Comparison of ENCODE assay signal across 8 mouse cellular contexts in genomic region chr1:157449981-157450636, GRCm38 (mm10). TPM values are rescaled to one million over a fixed set of nuclear protein-coding genes. Genes with fewer than 3 reads are reported as not detected.
DNase-seq lines count a peak whose midpoint lies in the region; ATAC-seq lines count a peak whose summit lies in the region.

No protein-coding gene starts in this region.

- ATAC-seq in heart, embryonic 16.5 days (replicated peaks; ENCODE audit: extremely low read depth, insufficient read depth, low FRiP score) = peak; percentile 77

- no peaks in the 10 kb centered on the region for H3K36me3 ChIP-seq in heart, embryonic 16.5 days (ENCODE audit: control insufficient read depth, insufficient read depth)

- H3K4me1 ChIP-seq in heart, embryonic 16.5 days (ENCODE audit: control insufficient read depth, insufficient read depth, low read length) = peaks cover 12% of the 10 kb centered on the region

- H3K27ac ChIP-seq in heart, embryonic 16.5 days (ENCODE audit: low read length) = peak overlapping the region; percentile 80

- H3K4me2 ChIP-seq in heart, embryonic 16.5 days (ENCODE audit: low read depth, low read length) = peak overlapping the region; percentile 73

- no peaks in the 10 kb centered on the region for H3K9me3 ChIP-seq in heart, embryonic 16.5 days (replicated peaks; ENCODE audit: control insufficient read depth, low read length)

- peak overlapping the region; percentile 39 for H3K4me3 ChIP-seq in heart, embryonic 16.5 days (ENCODE audit: low read length)

- H3K27me3 ChIP-seq in heart, embryonic 16.5 days (ENCODE audit: control insufficient read depth, insufficient read depth, low read length) = no peaks in the 10 kb centered on the region

- peak overlapping the region; percentile 62 for H3K9ac ChIP-seq in heart, embryonic 16.5 days (ENCODE audit: low read length)

- DNase-seq in ovary, postnatal 36 days (ENCODE audit: low spot score) = peak; percentile 21
- no peak for DNase-seq in ovary, postnatal 14 days (ENCODE audit: low spot score)
- DNase-seq in kidney, postnatal 10 days = peak; percentile 71
- peak; percentile 65 for DNase-seq in lung, postnatal 36 days
- no peak for DNase-seq in retina, embryonic 14.5 days (ENCODE audit: low spot score)
- no peak for DNase-seq in thymus, postnatal 14 days
- DNase-seq in cerebellum, postnatal 36 days = no peak

- 12% methylated on average over 21 of the region's 21 CpGs for WGBS in heart, embryonic 16.5 days

RNA-seq across cellular contexts. Expression of gene Cryzl2, which starts 8.3 kb away (rescaled TPM):
- 30.2 and 33.0 TPM in 2 replicates for polyA plus RNA-seq in heart, embryonic 16.5 days (2015; fragmentation: Nextera tagmentation; extraction: Ambion mirVana)

RNA-seq across cellular contexts. Expression of gene Rasal2, which starts 37.7 kb away (rescaled TPM):
- polyA plus RNA-seq in heart, embryonic 16.5 days (2015; fragmentation: Nextera tagmentation; extraction: Ambion mirVana) = 13.7 and 15.5 TPM in 2 replicates

RNA-seq across cellular contexts. Expression of gene Sec16b, which starts 56.4 kb away (rescaled TPM):
- polyA plus RNA-seq in heart, embryonic 16.5 days (2015; fragmentation: Nextera tagmentation; extraction: Ambion mirVana) = 1.2 and 1.3 TPM in 2 replicates

Comparison
In these comparisons a context has a peak if more than half of its experiments do, and no peak if none do; other contexts are left out.
1. DNase-seq: peak in ovary, postnatal 36 days (single experiment), kidney, postnatal 10 days (single experiment) and lung, postnatal 36 days (single experiment); none in ovary, postnatal 14 days (single experiment), retina, embryonic 14.5 days (single experiment), thymus, postnatal 14 days (single experiment) and cerebellum, postnatal 36 days (0 of 2).